Mouse (Mus musculus) macrophage (primary cell): ENCODE results near the gene Phf21a. TPM values are rescaled to one million over a fixed set of nuclear protein-coding genes. Genes with fewer than 3 reads are reported as not detected.

ENCODE experiments used
- H3K27ac ChIP-seq: fragments of 350-480 bp; formaldehyde crosslinking; 2 replicates; pipeline ENCODE4 v1.9.0; 2021
- H3K36me3 ChIP-seq: fragments of 350-480 bp; formaldehyde crosslinking; 2 replicates; pipeline ENCODE4 v1.9.0; 2021; ENCODE audit errors: inconsistent target
- H3K4me3 ChIP-seq: fragments of 350-480 bp; formaldehyde crosslinking; 2 replicates; pipeline ENCODE4 v1.9.0; 2021; ENCODE audit errors: inconsistent target
- H3K79me2 ChIP-seq: fragments of 350-480 bp; formaldehyde crosslinking; 2 replicates; pipeline ENCODE4 v1.9.0; 2021; ENCODE audit errors: inconsistent target
- WGBS: methylation state at CpG from one replicate; pipeline ENCODE4 v1.1.7; 2026; ENCODE audit warnings: inconsistent platforms; ENCODE audit not compliant: missing documents; 5-methylcytosine and 5-hydroxymethylcytosine counted together
- polyA plus RNA-seq: library from polyadenylated mRNA; stranded (reverse); fragments of 250-400 nt; gene quantifications from 3 replicates; pipeline ENCODE4 v1.2.4, GENCODE M21; 2018; ENCODE audit warnings: inconsistent platforms

The Phf21a gene
- polyA plus RNA-seq, 1 experiment from 2014 or later = 55.5 TPM

GRCm38 (mm10) chr2:92384101-92384500 lies 291.2 kb downstream of the Phf21a start:
- Histone ChIP-seq H3K4me3 (no peak overlapping the region), H3K36me3 (peaks cover 31% of the 10 kb centered on the region), H3K27ac (no peak overlapping the region), H3K79me2 (no peaks in the 10 kb centered on the region)
- WGBS = 48% methylated on average over 3 of the region's 4 CpGs

DNA sequence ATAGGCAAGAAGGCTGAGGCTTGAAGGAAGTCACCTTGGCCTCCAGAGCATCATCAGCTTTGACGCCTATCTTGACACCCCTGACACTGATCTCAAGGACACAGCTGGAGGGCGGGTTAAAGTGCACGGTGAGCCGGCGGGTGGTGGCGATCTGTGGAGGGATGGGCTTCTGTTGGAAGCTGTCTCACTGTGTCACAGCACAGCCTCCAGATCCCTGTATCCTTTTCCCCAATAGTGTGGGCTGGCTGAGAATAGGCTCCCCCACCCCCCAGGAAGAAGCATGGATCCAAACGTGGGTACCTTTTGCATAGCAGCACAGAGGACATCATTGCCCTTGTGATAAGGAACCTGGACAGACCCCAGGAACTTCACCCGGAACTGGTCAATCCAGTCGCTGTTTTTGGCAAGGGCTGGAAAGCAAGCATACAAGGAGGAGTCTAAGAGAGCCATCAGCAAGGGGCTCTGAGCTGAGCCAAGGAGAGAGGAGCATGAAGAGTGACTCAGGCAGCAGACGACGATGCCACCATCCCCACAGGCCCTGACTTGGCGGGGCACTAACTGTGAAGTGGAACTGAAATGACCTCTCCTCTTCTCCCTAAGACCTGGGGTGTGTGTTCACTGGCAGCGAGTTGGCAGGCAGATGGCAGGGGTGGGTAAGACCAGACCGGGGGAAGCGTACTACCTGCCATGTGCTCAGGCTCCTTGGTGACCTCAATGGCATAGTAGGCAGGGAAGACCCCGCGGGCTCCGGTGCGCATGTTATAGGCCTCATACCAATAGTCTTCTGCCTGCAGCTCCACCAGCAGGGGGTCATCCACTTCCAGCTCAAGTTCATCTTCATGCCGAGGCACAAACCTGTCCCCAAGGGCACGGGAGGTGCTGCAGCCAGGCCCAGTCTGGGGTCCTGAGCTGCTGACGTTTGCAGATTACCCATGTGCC lies 292.5 kb downstream of the Phf21a start:
- WGBS = 87% methylated on average over 22 of the region's 22 CpGs
- Histone ChIP-seq H3K36me3 (peaks cover 19% of the 10 kb centered on the region), H3K4me3 (no peak overlapping the region), H3K27ac (no peak overlapping the region), H3K79me2 (no peaks in the 10 kb centered on the region)

GRCm38 (mm10) chr2:92386821-92387570 lies 294.1 kb downstream of the Phf21a start:
- no peak overlapping the region for H3K27ac ChIP-seq
- H3K36me3 ChIP-seq = peaks cover 5% of the 10 kb centered on the region; the same call in 1 of the 2 replicates
- 90% methylated on average over 30 of the region's 30 CpGs for WGBS
- no peak overlapping the region for H3K4me3 ChIP-seq
- no peaks in the 10 kb centered on the region for H3K79me2 ChIP-seq

DNA sequence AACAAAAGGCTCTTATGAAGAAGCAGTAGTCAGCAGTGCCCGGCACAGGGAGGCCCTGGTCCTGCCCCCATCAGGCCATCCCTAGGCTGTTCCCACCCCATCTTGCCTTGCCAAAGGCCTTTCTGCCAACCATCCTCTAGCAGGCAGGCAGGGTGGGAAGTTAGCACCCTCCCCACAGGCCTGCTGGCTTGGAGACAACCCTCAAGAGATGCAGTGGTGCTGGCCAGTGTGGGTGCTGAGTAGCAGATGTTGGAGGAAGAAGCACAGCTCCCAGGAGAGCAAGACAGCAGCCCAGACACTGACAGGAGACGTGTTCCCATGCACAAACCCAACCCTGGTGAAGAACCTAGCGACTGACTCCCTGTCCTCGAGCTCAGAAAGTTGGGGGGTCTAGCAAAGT lies 294.7 kb downstream of the Phf21a start:
- 83% methylated on average over 4 of the region's 4 CpGs for WGBS
- H3K4me3 ChIP-seq = no peak overlapping the region
- no peaks in the 10 kb centered on the region for H3K36me3 ChIP-seq
- H3K79me2 ChIP-seq = no peaks in the 10 kb centered on the region
- H3K27ac ChIP-seq = no peak overlapping the region

- Histone ChIP-seq H3K36me3 (no peaks in the 10 kb centered on the region), H3K27ac (no peak overlapping the region)
- 94% methylated on average over 3 of the region's 3 CpGs for WGBS
Measured at GRCm38 (mm10) chr2:92388081-92388517, 295.2 kb downstream of the Phf21a start.

DNA sequence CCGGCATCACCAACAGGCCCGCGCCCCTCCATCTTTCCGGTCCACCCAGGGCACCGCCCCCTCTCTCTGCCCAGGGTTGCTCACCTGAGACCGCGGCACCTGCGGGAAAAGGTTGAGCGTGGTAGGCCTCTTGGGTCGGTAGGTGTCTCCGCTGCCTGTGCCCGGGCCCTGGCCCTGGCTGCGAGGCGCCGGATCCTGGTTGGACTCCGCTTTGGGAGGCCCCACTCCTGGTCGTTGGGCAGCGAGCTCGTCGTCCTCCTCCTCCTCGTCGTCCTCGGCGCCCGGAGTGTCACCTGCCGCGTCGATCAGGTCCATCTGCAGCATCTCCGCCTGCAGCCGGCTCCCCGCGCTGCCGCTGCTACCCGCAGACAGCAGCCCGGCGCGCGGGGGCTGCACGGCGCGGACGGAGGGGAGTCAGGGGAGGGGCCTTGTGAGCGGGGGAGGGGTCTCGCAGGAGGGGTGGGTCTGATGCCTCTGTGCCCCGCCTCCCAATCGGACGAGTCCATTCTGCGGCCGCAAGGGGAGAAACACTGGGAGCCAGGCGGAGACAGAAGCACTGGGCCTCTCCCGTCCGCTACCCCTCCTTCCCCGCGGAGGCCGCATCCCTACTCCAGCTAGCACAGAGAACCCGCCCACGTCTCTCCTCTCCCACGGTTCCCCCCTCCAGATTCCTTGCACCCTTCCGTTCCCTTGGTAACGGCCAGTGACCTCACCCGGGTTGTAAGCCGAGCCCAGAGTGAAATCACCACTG lies 296.1 kb downstream of the Phf21a start:
- WGBS = 5% methylated on average over 51 of the region's 62 CpGs
- no peaks in the 10 kb centered on the region for H3K36me3 ChIP-seq
- H3K79me2 ChIP-seq = no peaks in the 10 kb centered on the region
- no peak overlapping the region for H3K27ac ChIP-seq
- H3K4me3 ChIP-seq = no peak overlapping the region

More at GRCm38 (mm10) chr2:92388081-92388517, 295.2 kb downstream of the Phf21a start:
- H3K79me2 ChIP-seq = no peaks in the 10 kb centered on the region
- no peak overlapping the region for H3K4me3 ChIP-seq

DNA sequence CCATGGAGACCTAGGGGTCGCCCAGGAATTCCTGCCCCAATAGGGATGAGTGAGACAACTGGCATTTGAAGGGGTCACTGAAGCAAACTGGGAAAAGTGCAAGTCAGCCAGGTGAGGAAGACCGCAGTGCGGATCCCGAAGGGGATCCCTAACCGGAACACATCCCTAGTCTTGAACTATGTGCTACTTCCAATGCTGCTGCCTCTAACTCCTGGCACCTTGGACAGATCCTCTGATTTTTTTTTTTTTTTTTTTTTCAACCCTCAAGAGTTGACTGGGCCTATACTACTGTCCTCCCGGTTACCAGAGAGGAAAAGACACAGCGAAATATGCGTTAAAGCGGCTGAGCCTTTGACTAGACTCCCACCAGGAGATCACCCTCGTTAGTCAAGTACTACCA lies 296.7 kb downstream of the Phf21a start:
- Histone ChIP-seq H3K36me3 (no peaks in the 10 kb centered on the region), H3K4me3 (no peak overlapping the region), H3K27ac (no peak overlapping the region), H3K79me2 (no peaks in the 10 kb centered on the region)
- 42% methylated on average over 10 of the region's 10 CpGs for WGBS

- no peaks in the 10 kb centered on the region for H3K36me3 ChIP-seq
Measured at GRCm38 (mm10) chr2:92390206-92390930, 297.5 kb downstream of the Phf21a start.

DNA sequence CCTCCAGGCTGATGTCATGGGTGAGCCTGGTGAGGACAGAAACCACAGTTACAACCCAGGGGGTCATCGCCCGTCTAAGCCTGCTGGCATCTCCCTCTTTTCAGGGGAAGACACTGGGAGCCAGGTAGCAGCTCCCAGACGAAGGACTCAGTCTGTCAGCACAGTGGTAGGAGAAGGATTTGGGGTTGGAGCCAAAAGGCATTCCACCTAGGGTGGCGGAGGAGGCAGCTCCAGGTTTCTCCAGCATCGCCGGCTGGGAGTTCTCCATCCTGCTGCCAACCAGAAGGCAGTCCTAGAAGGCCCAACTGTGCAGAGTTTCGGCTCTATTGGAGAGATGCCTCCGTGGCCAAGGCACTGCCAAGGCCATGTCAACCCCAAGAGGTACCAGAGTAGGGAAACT lies 298.2 kb downstream of the Phf21a start:
- H3K36me3 ChIP-seq = no peaks in the 10 kb centered on the region
- H3K79me2 ChIP-seq = no peaks in the 10 kb centered on the region
- WGBS = 94% methylated on average over 8 of the region's 8 CpGs
- no peak overlapping the region for H3K4me3 ChIP-seq
- no peak overlapping the region for H3K27ac ChIP-seq

More at GRCm38 (mm10) chr2:92390206-92390930, 297.5 kb downstream of the Phf21a start:
- no peaks in the 10 kb centered on the region for H3K79me2 ChIP-seq
- H3K27ac ChIP-seq = no peak overlapping the region
- no peak overlapping the region for H3K4me3 ChIP-seq
- 84% methylated on average over 6 of the region's 6 CpGs for WGBS

- no peaks in the 10 kb centered on the region for H3K79me2 ChIP-seq
- H3K4me3 ChIP-seq = no peak overlapping the region
- H3K27ac ChIP-seq = no peak overlapping the region
- WGBS = 59% methylated on average over 11 of the region's 11 CpGs
- H3K36me3 ChIP-seq = no peaks in the 10 kb centered on the region
Measured at GRCm38 (mm10) chr2:92391703-92392317, 298.9 kb downstream of the Phf21a start.

GRCm38 (mm10) chr2:92392318-92393264 lies 299.7 kb downstream of the Phf21a start:
- H3K27ac ChIP-seq = no peak overlapping the region
- 12% methylated on average over 26 of the region's 26 CpGs for WGBS
- no peaks in the 10 kb centered on the region for H3K36me3 ChIP-seq
- no peak overlapping the region for H3K4me3 ChIP-seq
- H3K79me2 ChIP-seq = no peaks in the 10 kb centered on the region

- no peak overlapping the region for H3K4me3 ChIP-seq
- no peaks in the 10 kb centered on the region for H3K79me2 ChIP-seq
- WGBS = 89% methylated on average over 3 of the region's 3 CpGs
- H3K36me3 ChIP-seq = no peaks in the 10 kb centered on the region
- no peak overlapping the region for H3K27ac ChIP-seq
Measured at GRCm38 (mm10) chr2:92395535-92395934, 302.6 kb downstream of the Phf21a start.

DNA sequence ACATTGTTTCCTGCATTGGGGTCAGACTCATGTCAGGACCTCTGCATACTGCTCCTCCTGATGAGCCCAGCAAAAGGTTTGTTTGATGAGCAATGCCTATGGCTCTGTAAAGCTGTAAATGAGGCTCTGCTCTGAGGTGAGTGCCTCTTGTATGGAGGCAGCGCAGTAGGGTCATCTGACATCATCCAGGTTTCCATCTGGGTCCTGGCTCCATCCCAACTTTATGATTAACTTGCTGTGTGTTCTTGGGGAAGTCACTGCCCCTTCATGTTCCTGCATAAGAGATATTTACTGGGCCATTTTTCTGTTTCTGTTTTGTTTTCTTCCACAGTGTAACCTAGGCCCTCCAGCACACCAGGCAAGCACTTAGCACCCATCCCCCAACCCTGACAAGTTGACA lies 304.5 kb downstream of the Phf21a start:
- Histone ChIP-seq H3K79me2 (no peaks in the 10 kb centered on the region), H3K36me3 (no peaks in the 10 kb centered on the region)
- WGBS = 77% methylated on average over 1 of the region's 1 CpGs

More for the DNA sequence above, 304.5 kb downstream of the Phf21a start:
- H3K27ac ChIP-seq = no peak overlapping the region
- no peak overlapping the region for H3K4me3 ChIP-seq
